Mouse (Mus musculus): ENCODE results near the gene Cstad. TPM values are rescaled to one million over a fixed set of nuclear protein-coding genes. Genes with fewer than 3 reads are reported as not detected.

The Cstad gene
- polyA plus RNA-seq, 1 experiment from 2014 or later: 1.3 TPM

- H3K4me2 ChIP-seq (ENCODE audit: low read depth, low read length): peak overlapping the region; percentile 33
- H3K4me1 ChIP-seq (ENCODE audit: control insufficient read depth, insufficient read depth, low read length): peaks cover 13% of the 10 kb centered on the region
- ATAC-seq (ENCODE audit: low read depth): no peak
- 28% methylated on average over 9 of the region's 9 CpGs for WGBS
- no peaks in the 10 kb centered on the region for H3K36me3 ChIP-seq (ENCODE audit: control insufficient read depth, insufficient read depth, low read length)
- H3K27me3 ChIP-seq (ENCODE audit: control insufficient read depth, insufficient read depth, low read length): no peaks in the 10 kb centered on the region
- H3K4me3 ChIP-seq (ENCODE audit: low read depth, low read length): peak overlapping the region; percentile 4; the same call in 1 of the 2 replicates
- peak overlapping the region; percentile 84 for H3K27ac ChIP-seq (ENCODE audit: low read depth, low read length)
- no peaks in the 10 kb centered on the region for H3K9me3 ChIP-seq (ENCODE audit: control insufficient read depth, low read length)
- peak overlapping the region; percentile 39; the same call in 1 of the 2 replicates for H3K9ac ChIP-seq (replicated peaks; ENCODE audit: low read depth, low read length)
These were observed 19.5 kb downstream of the Cstad start for GRCm38 (mm10) chr2:30614151-30614923.

- H3K27me3 ChIP-seq (ENCODE audit: control insufficient read depth, insufficient read depth, low read length): no peaks in the 10 kb centered on the region
- H3K4me2 ChIP-seq (ENCODE audit: low read depth, low read length): no peak overlapping the region
- ATAC-seq (ENCODE audit: low read depth): no peak
- H3K4me1 ChIP-seq (ENCODE audit: control insufficient read depth, insufficient read depth, low read length): peaks cover 13% of the 10 kb centered on the region
- no peaks in the 10 kb centered on the region for H3K36me3 ChIP-seq (ENCODE audit: control insufficient read depth, insufficient read depth, low read length)
- no peak overlapping the region for H3K4me3 ChIP-seq (ENCODE audit: low read depth, low read length)
- H3K27ac ChIP-seq (ENCODE audit: low read depth, low read length): no peak overlapping the region
- no peak overlapping the region for H3K9ac ChIP-seq (replicated peaks; ENCODE audit: low read depth, low read length)
- H3K9me3 ChIP-seq (ENCODE audit: control insufficient read depth, low read length): no peaks in the 10 kb centered on the region
- 96% methylated on average over 2 of the region's 2 CpGs for WGBS
These were observed 21.0 kb downstream of the Cstad start for GRCm38 (mm10) chr2:30615869-30616268.

GRCm38 (mm10) chr2:30616464-30616863 is 21.6 kb downstream of the Cstad start:
- no peaks in the 10 kb centered on the region for H3K27me3 ChIP-seq (ENCODE audit: control insufficient read depth, insufficient read depth, low read length)
- no peak overlapping the region for H3K27ac ChIP-seq (ENCODE audit: low read depth, low read length)
- H3K9me3 ChIP-seq (ENCODE audit: control insufficient read depth, low read length): no peaks in the 10 kb centered on the region
- H3K4me3 ChIP-seq (ENCODE audit: low read depth, low read length): no peak overlapping the region
- WGBS: 81% methylated on average over 6 of the region's 6 CpGs
- H3K4me2 ChIP-seq (ENCODE audit: low read depth, low read length): no peak overlapping the region
- H3K9ac ChIP-seq (replicated peaks; ENCODE audit: low read depth, low read length): no peak overlapping the region
- ATAC-seq (ENCODE audit: low read depth): no peak
- H3K4me1 ChIP-seq (ENCODE audit: control insufficient read depth, insufficient read depth, low read length): peaks cover 13% of the 10 kb centered on the region
- no peaks in the 10 kb centered on the region for H3K36me3 ChIP-seq (ENCODE audit: control insufficient read depth, insufficient read depth, low read length)

GRCm38 (mm10) chr2:30618487-30619248 is 23.8 kb downstream of the Cstad start:
- Histone ChIP-seq H3K9me3 (ENCODE audit: control insufficient read depth, low read length) (no peaks in the 10 kb centered on the region), H3K27me3 (ENCODE audit: control insufficient read depth, insufficient read depth, low read length) (no peaks in the 10 kb centered on the region), H3K4me3 (ENCODE audit: low read depth, low read length) (no peak overlapping the region), H3K27ac (ENCODE audit: low read depth, low read length) (0 out of 2 replicates have a peak overlapping the region, but pooled peaks have one; percentile 0), H3K4me1 (ENCODE audit: control insufficient read depth, insufficient read depth, low read length) (peaks cover 12% of the 10 kb centered on the region), H3K9ac (replicated peaks; ENCODE audit: low read depth, low read length) (no peak overlapping the region), H3K36me3 (ENCODE audit: control insufficient read depth, insufficient read depth, low read length) (no peaks in the 10 kb centered on the region), H3K4me2 (ENCODE audit: low read depth, low read length) (no peak overlapping the region)
- no peak for ATAC-seq (ENCODE audit: low read depth)
- WGBS: 45% methylated on average over 6 of the region's 6 CpGs

GRCm38 (mm10) chr2:30623873-30624272 is 29.0 kb downstream of the Cstad start:
- Histone ChIP-seq H3K27me3 (ENCODE audit: control insufficient read depth, insufficient read depth, low read length) (no peaks in the 10 kb centered on the region), H3K36me3 (ENCODE audit: control insufficient read depth, insufficient read depth, low read length) (no peaks in the 10 kb centered on the region), H3K27ac (ENCODE audit: low read depth, low read length) (no peak overlapping the region), H3K4me2 (ENCODE audit: low read depth, low read length) (no peak overlapping the region), H3K4me3 (ENCODE audit: low read depth, low read length) (no peak overlapping the region), H3K4me1 (ENCODE audit: control insufficient read depth, insufficient read depth, low read length) (peaks cover 5% of the 10 kb centered on the region; the same call in 1 of the 2 replicates), H3K9me3 (ENCODE audit: control insufficient read depth, low read length) (no peaks in the 10 kb centered on the region), H3K9ac (replicated peaks; ENCODE audit: low read depth, low read length) (no peak overlapping the region)
- WGBS: 79% methylated on average over 10 of the region's 10 CpGs
- no peak for ATAC-seq (ENCODE audit: low read depth)

GRCm38 (mm10) chr2:30625296-30625826 is 30.5 kb downstream of the Cstad start:
- H3K27me3 ChIP-seq (ENCODE audit: control insufficient read depth, insufficient read depth, low read length): no peaks in the 10 kb centered on the region
- peaks cover 17% of the 10 kb centered on the region; the same call in 1 of the 2 replicates for H3K4me1 ChIP-seq (ENCODE audit: control insufficient read depth, insufficient read depth, low read length)
- H3K36me3 ChIP-seq (ENCODE audit: control insufficient read depth, insufficient read depth, low read length): no peaks in the 10 kb centered on the region
- no peak for ATAC-seq (ENCODE audit: low read depth)
- 69% methylated on average over 6 of the region's 6 CpGs for WGBS
- H3K9ac ChIP-seq (replicated peaks; ENCODE audit: low read depth, low read length): no peak overlapping the region
- no peaks in the 10 kb centered on the region for H3K9me3 ChIP-seq (ENCODE audit: control insufficient read depth, low read length)
- H3K4me2 ChIP-seq (ENCODE audit: low read depth, low read length): no peak overlapping the region
- H3K27ac ChIP-seq (ENCODE audit: low read depth, low read length): no peak overlapping the region
- no peak overlapping the region for H3K4me3 ChIP-seq (ENCODE audit: low read depth, low read length)

GRCm38 (mm10) chr2:30626058-30626675 is 31.3 kb downstream of the Cstad start:
- no peaks in the 10 kb centered on the region for H3K9me3 ChIP-seq (ENCODE audit: control insufficient read depth, low read length)
- H3K4me2 ChIP-seq (ENCODE audit: low read depth, low read length): no peak overlapping the region
- peaks cover 17% of the 10 kb centered on the region; the same call in 1 of the 2 replicates for H3K4me1 ChIP-seq (ENCODE audit: control insufficient read depth, insufficient read depth, low read length)
- H3K36me3 ChIP-seq (ENCODE audit: control insufficient read depth, insufficient read depth, low read length): no peaks in the 10 kb centered on the region
- no peak overlapping the region for H3K9ac ChIP-seq (replicated peaks; ENCODE audit: low read depth, low read length)
- H3K27ac ChIP-seq (ENCODE audit: low read depth, low read length): no peak overlapping the region
- ATAC-seq (ENCODE audit: low read depth): no peak
- no peak overlapping the region for H3K4me3 ChIP-seq (ENCODE audit: low read depth, low read length)
- no peaks in the 10 kb centered on the region for H3K27me3 ChIP-seq (ENCODE audit: control insufficient read depth, insufficient read depth, low read length)
- WGBS: 70% methylated on average over 17 of the region's 17 CpGs

- Histone ChIP-seq H3K27me3 (ENCODE audit: control insufficient read depth, insufficient read depth, low read length) (no peaks in the 10 kb centered on the region), H3K27ac (ENCODE audit: low read depth, low read length) (no peak overlapping the region), H3K4me2 (ENCODE audit: low read depth, low read length) (no peak overlapping the region), H3K36me3 (ENCODE audit: control insufficient read depth, insufficient read depth, low read length) (no peaks in the 10 kb centered on the region), H3K4me3 (ENCODE audit: low read depth, low read length) (no peak overlapping the region), H3K4me1 (ENCODE audit: control insufficient read depth, insufficient read depth, low read length) (peaks cover 17% of the 10 kb centered on the region; the same call in 1 of the 2 replicates), H3K9me3 (ENCODE audit: control insufficient read depth, low read length) (no peaks in the 10 kb centered on the region), H3K9ac (replicated peaks; ENCODE audit: low read depth, low read length) (no peak overlapping the region)
- ATAC-seq (ENCODE audit: low read depth): no peak
- 90% methylated on average over 3 of the region's 3 CpGs for WGBS
These were observed 32.5 kb downstream of the Cstad start for GRCm38 (mm10) chr2:30627338-30627737.
